Mouse (Mus musculus) cerebellum, adult 11 months (tissue): ENCODE measurements around the gene Fbxw9.

Experiments
- DNase-seq: peaks from one replicate; pipeline ENCODE4 v3.0.0; 2022

Gene Fbxw9

DNA sequence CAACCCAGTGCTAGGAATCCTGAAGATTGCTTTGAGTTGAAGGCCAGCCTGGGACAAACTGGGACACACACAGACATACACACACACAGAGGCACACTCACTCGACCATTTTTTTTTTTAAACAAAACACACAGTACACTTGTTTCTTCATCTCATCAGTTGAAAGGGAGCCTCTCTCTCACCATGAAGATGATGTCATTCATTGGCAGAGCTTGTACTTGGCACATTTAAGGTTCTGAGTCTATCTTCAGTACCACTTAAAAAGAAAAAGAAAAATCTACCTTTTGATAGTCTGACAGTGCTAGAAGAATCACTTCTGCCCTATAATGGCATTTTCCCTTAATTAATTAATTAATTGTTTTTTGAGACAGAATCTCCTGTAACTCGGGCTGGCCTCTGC is 28.9 kb downstream of the Fbxw9 start:
- DNase-seq: no peak

DNA sequence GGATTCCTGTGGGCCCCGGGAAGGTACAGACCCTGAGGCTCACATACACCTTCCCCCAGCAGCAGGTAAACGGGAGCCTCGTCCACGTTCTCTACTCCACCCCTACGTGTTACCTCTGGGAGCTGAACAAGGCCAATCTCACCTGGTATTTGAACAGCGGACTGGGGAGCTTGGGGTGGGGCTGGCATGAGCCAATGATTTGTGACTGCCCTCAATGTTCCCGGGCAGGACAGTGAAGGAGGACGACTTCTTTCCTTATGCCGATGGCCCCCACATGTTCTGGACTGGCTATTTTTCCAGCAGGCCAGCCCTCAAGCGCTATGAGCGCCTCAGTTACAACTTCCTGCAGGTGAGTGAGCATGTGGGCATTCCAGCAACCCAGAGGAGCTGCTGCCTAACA is 31.0 kb downstream of the Fbxw9 start:
- DNase-seq: no peak

DNA sequence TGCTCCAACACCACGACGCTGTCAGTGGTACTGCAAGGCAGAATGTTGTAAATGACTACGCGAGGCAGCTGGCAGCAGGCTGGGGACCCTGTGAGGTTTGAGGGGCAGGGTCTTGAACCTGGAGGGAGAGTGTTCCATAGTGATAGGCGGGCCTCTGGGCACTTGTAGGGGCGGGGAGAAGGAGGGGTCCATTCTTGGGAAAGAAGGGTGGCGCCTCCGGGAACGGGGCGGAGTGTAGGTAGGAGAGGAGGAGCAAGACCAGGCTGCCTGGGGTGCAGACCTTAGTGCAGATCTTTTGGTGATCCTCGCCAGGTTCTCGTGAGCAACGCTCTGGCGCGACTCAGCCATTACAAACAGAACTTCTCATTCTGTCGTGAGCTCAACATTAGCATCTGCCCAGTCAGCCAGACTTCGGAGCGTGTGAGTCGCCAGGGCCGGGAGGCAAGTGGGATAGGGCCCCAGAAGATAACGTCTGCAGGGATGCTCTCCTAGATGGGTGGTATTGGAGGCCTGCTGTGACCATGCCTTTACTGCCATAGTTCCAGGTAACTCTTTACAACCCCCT is 31.8 kb downstream of the Fbxw9 start:
- DNase-seq: no peak

DNA sequence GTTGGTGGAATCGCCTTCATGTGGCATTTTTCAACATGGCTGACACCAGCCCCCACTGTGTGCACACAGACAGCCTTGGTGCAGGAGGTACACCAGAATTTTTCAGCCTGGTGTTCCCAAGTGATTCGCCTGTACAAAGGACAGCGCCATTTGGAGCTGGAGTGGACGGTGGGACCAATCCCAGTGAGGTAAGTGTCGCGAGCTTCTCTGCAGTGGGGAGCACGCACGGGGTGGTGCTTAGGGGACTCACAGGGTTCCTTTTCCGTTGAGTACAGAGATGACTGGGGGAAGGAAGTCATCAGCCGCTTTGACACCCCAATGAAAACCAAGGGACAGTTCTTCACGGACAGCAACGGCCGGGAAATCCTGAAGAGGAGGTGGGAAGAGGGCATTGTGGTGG is 35.2 kb downstream of the Fbxw9 start:
- DNase-seq: no peak

DNA sequence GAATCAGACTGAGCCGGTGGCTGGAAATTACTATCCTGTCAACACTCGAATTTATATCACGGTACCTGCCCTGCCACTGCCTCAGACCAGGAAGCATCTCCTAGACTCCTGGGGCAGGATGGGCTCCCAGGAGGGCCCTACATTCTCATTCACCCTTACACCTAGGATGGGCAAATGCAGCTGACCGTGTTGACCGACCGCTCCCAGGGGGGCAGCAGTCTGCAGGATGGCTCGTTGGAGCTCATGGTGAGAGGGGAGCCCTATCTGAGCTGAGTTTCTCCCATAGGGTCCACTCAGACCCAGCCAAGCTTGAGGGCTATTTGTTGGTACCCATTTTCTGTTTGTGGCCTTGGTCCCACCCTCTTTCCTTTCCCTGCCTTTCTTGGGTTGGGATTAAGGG is 35.7 kb downstream of the Fbxw9 start:
- no peak for DNase-seq

DNA sequence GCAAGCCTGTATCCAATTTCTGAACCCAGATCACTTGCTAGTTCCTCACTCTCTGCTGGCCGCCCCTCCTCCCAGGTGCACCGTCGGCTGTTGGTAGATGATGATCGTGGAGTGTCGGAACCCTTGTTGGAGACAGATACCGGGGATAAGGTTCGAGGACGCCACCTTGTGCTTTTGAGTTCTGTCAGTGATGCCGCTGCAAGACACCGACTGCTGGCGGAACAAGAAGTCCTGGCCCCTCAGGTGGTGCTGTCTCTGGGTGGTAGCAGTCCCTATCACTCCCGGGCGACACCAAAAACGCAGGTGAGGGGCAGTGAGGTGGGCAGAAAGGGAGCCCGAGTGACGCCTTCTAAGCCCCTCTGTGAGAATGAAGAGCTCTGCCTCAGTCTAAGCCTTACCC is 36.3 kb downstream of the Fbxw9 start:
- DNase-seq: no peak

DNA sequence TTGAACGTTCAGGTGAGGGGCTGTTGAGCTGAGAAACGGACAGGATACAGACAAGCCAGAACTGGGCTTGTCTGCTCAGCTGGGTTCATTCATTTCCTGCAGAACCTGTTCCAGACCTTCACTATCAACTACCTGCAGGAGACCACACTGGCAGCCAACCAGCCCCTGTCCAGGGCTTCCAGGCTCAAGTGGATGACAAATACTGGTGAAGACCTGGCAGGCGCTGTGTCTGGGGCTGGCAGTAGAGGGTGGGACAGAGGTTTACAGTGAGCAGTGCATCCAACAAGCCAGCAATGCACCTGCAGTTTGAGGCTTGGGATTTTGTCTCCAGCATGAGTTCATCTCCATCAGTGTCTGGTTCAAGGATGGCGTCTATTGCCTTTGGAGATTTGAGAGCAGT is 37.0 kb downstream of the Fbxw9 start:
- no peak for DNase-seq

DNA sequence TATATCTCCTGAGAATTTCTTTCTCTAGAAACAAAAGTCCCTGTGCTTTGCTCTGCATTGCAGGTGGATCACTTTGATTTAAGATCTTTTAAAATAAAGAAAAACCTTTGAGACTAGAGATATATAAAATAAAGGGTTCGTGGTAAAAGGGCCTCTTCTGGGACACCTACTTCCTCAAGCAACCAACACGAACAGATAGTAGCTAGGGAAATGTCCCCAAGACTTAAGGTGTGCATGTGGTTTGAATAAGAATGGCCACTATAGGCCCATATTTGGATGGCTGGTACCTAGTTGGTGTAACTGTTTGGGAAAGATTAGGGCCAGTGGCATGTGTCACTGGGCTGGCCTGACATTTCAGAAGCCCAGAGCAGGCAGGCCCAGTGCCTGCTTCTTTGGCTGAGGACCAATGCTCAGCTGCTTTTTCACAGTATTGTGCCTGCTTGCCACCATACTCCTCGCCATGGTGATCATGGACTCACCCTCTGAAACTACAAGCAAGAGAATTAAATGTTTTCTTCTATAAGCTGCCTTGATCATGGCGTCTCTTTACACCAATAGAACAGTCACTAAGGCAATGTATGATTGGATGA is 40.3 kb downstream of the Fbxw9 start:
- no peak for DNase-seq

DNA sequence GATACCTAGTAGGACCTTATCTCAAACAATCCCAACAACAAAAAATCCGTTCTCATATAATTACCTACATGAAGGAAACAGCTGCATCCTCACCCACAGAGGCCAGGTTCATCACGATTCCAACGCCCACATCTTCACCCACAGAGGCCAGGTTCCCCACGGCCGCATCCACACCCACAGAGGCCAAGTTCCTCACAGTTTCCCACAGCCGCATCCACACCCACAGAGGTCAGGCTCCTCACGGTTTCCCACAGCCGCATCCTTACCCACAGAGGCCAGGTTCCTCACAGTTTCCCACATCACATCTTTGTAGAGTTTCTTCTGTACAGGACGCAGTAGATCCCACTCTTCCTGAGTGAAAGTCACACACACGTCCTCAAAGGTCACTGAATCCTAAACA is 53.4 kb downstream of the Fbxw9 start:
- no peak for DNase-seq

DNA sequence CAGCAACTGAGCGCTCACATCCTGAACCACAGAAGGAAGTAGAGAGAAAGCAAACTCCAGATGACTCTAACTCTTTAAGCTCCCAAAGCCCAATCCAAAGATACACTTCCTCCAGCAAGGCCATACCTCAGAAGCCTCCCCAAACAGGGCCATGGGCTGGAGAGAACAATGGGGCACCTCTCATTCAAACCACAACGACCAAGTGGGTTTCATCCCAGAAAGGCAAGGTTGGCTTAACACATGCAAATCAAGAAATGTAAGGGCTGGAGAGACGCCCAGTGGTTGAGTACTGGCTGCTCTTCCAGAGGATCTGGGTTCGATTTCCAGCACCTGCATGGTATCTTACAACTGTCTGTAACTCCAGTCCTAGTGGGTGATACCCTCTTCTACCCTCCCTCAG is 55.6 kb downstream of the Fbxw9 start:
- DNase-seq: no peak
